In the genomic region with DNA sequence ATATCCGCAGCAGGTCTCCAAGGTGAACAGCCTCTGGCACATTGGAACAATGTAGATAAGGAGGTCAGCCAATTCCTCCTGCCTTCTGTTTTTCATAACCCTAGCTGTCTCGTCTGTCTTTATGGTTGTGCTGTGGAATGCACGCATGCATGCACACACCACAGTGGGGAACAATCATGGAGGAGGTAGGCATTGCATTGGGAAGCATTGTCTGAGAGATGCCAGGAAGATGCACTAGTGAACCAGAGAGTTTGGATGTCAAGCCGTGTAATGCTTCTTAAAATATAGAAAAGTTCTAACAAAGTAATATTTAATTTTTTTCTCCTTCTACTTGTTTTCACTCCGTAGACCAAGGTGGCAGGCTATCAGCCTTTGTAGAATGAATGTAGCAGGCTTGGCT, we compare ENCODE assay signal across 21 mouse cellular contexts. TPM values are rescaled to one million over a fixed set of nuclear protein-coding genes. Genes with fewer than 3 reads are reported as not detected.
A peak's percentile ranks its signal among the peaks of the same experiment; 100 is the strongest.
DNase-seq lines count a peak whose midpoint lies in the region; ATAC-seq and TF ChIP-seq lines count a peak whose summit lies in the region.
"Had no signal": no experiment of that assay in that cellular context is flagged by ENCODE, and none has a peak within 500 bp of the region (broad histone marks: within the 10 kb centered on the region; RNA-seq: fewer than 3 reads in every experiment).

No protein-coding gene starts in this region.

- no peaks in the 10 kb centered on the region for H3K79me2 ChIP-seq in CH12.LX (replicated peaks; ENCODE audit: control insufficient read depth, extremely low read depth, insufficient read depth, poor library complexity, severe bottlenecking)

- DNase-seq in CH12.LX (ENCODE audit: extremely low read depth), result no peak
- peak; percentile 63 for DNase-seq in G1E (ENCODE audit: low spot score)
- peak; percentile 43 for DNase-seq in forelimb bud, embryonic 11.5 days (ENCODE audit: low read depth, low spot score)
- DNase-seq in stomach, postnatal 0 days (ENCODE audit: low spot score), result no peak
- DNase-seq in ovary, postnatal 36 days (ENCODE audit: low spot score), result no peak
- no peak for DNase-seq in thymus, postnatal 10 days (ENCODE audit: low spot score in 2 of 2)
- DNase-seq: adrenal gland, adult 8-10 months; B cell, adult 2 months; cerebellum, adult 11 months; cerebellum, adult 9-10 months; cerebellum, postnatal 25 days; gastrocnemius, postnatal 10 days; heart, adult 18-20 months; heart, postnatal 10 days; heart, postnatal 4 days had no signal

- no peak overlapping the region for H3K9ac ChIP-seq in CH12.LX (ENCODE audit: insufficient read depth, low read depth)
- H3K9ac ChIP-seq in stomach, postnatal 0 days (ENCODE audit: low read length), result no peak overlapping the region
- H3K9ac ChIP-seq: embryonic facial prominence, embryonic 12.5 days; forebrain, embryonic 15.5 days; hindbrain, embryonic 12.5 days had no signal

- in situ Hi-C loops in CH12.LX (cut with MboI; ENCODE audit: low pct_ligation_motif_present, low pct_unique_long_range_greater_than_20kb, low sequenced_read_pairs), result no loop called here

- H3K36me3 ChIP-seq in CH12.LX (replicated peaks in 1 of 2; ENCODE audit: control insufficient read depth in 1 of 2, insufficient read depth in 1 of 2, low read length in 1 of 2), result peaks cover 0 to 2% of the 10 kb centered on the region in 2 experiments
- H3K36me3 ChIP-seq in G1E (replicated peaks), result peaks cover 92% of the 10 kb centered on the region
- H3K36me3 ChIP-seq in stomach, postnatal 0 days (ENCODE audit: control insufficient read depth, insufficient read depth, low read length), result no peaks in the 10 kb centered on the region
- H3K36me3 ChIP-seq: embryonic facial prominence, embryonic 12.5 days; forebrain, embryonic 15.5 days; heart, embryonic 10.5 days; hindbrain, embryonic 12.5 days had no signal

- H3K27me3 ChIP-seq in CH12.LX (replicated peaks), result no peaks in the 10 kb centered on the region
- H3K27me3 ChIP-seq in G1E (ENCODE audit: insufficient read depth, low read length), result no peaks in the 10 kb centered on the region
- H3K27me3 ChIP-seq in stomach, postnatal 0 days (ENCODE audit: control insufficient read depth, insufficient read depth, low read length), result no peaks in the 10 kb centered on the region
- H3K27me3 ChIP-seq: embryonic facial prominence, embryonic 12.5 days; forebrain, embryonic 15.5 days; hindbrain, embryonic 12.5 days had no signal

- WGBS in stomach, postnatal 0 days, result 86% methylated on average over 5 of the region's 5 CpGs

- H3K9me3 ChIP-seq in CH12.LX (replicated peaks; ENCODE audit: low read length) (no peaks in the 10 kb centered on the region), G1E (replicated peaks) (no peaks in the 10 kb centered on the region)
- no peaks in the 10 kb centered on the region for H3K9me3 ChIP-seq in stomach, postnatal 0 days (ENCODE audit: control insufficient read depth, low read length)
- H3K9me3 ChIP-seq: embryonic facial prominence, embryonic 12.5 days; forebrain, embryonic 15.5 days; heart, embryonic 10.5 days; hindbrain, embryonic 12.5 days had no signal

- peaks cover 5 to 22% of the 10 kb centered on the region in 2 experiments for H3K4me1 ChIP-seq in CH12.LX (ENCODE audit: control insufficient read depth in 1 of 2, insufficient read depth in 2 of 2)
- H3K4me1 ChIP-seq in G1E (ENCODE audit: insufficient read depth, low read depth, low read length), result peaks cover 4% of the 10 kb centered on the region; the same call in 1 of the 2 replicates
- H3K4me1 ChIP-seq in stomach, postnatal 0 days (replicated peaks; ENCODE audit: control insufficient read depth, insufficient read depth), result no peaks in the 10 kb centered on the region
- H3K4me1 ChIP-seq: embryonic facial prominence, embryonic 12.5 days; forebrain, embryonic 15.5 days had no signal

- no peak for TF ChIP-seq RAD21 in CH12.LX (IDR thresholded peaks at IDR 0.05; ENCODE audit: low read depth, low read length)

- dilution Hi-C loops in CH12.LX (cut with MboI; ENCODE audit: extremely low pct_ligation_motif_present, extremely low pct_unique_long_range_greater_than_20kb, low sequenced_read_pairs), result no loop called here

- peak overlapping the region; percentile 37 for H3K4me2 ChIP-seq in CH12.LX (ENCODE audit: insufficient read depth, low read depth, poor library complexity, severe bottlenecking)
- H3K4me2 ChIP-seq in stomach, postnatal 0 days (replicated peaks; ENCODE audit: low read depth), result no peak overlapping the region
- H3K4me2 ChIP-seq: embryonic facial prominence, embryonic 12.5 days; forebrain, embryonic 15.5 days; hindbrain, embryonic 12.5 days had no signal

- TF ChIP-seq POLR2A in CH12.LX (IDR thresholded peaks at IDR 0.05; ENCODE audit: low read depth, low read length), result no peak

- TF ChIP-seq CTCF in CH12.LX (conservative IDR thresholded peaks at IDR 0.05 in 1 of 2, IDR thresholded peaks at IDR 0.05 in 1 of 2; ENCODE audit: low read depth in 2 of 2, low read length in 2 of 2), result no peak
- no peak for TF ChIP-seq CTCF in G1E (IDR thresholded peaks at IDR 0.05; ENCODE audit: low read depth, low read length)
- no peak for TF ChIP-seq CTCF in stomach, postnatal 0 days (IDR thresholded peaks at IDR 0.05; ENCODE audit: low read depth)

- H3K4me3 ChIP-seq in CH12.LX (replicated peaks in 1 of 3; ENCODE audit: low read depth in 2 of 3, low read length in 2 of 3, poor library complexity in 1 of 3) (no peak overlapping the region), G1E (ENCODE audit: low read depth, low read length) (no peak overlapping the region)
- no peak overlapping the region for H3K4me3 ChIP-seq in stomach, postnatal 0 days (ENCODE audit: low read depth, low read length)
- H3K4me3 ChIP-seq: embryonic facial prominence, embryonic 12.5 days; forebrain, embryonic 15.5 days; heart, embryonic 10.5 days; hindbrain, embryonic 12.5 days had no signal

- TF ChIP-seq EP300 in CH12.LX (IDR thresholded peaks at IDR 0.05; ENCODE audit: low read length), result no peak
- TF ChIP-seq EP300 in stomach, postnatal 0 days (optimal IDR thresholded peaks at IDR 0.05), result no peak

- no peak overlapping the region for H3K27ac ChIP-seq in CH12.LX (ENCODE audit: insufficient read depth, low read depth)
- H3K27ac ChIP-seq in stomach, postnatal 0 days (replicated peaks), result no peak overlapping the region
- H3K27ac ChIP-seq: embryonic facial prominence, embryonic 12.5 days; forebrain, embryonic 15.5 days; heart, embryonic 10.5 days; hindbrain, embryonic 12.5 days had no signal

- ATAC-seq in G1E (ENCODE audit: extremely low read depth, insufficient number of reproducible peaks, low FRiP score, poor library complexity, severe bottlenecking), result peak; percentile 57
- no peak for ATAC-seq in stomach, postnatal 0 days (ENCODE audit: low FRiP score, low TSS enrichment)
- ATAC-seq: forebrain, embryonic 15.5 days; hindbrain, postnatal 0 days had no signal

TF ChIP-seq in CH12.LX, 34 proteins besides CTCF, POLR2A, EP300 and RAD21:
- TF ChIP-seq JUN (IDR thresholded peaks at IDR 0.05; ENCODE audit: insufficient read depth, low read depth, low read length) (no peak), IRF4 (IDR thresholded peaks at IDR 0.05; ENCODE audit: low read depth, low read length) (no peak), PAX5 (IDR thresholded peaks at IDR 0.05; ENCODE audit: low read length) (no peak), ETS1 (conservative IDR thresholded peaks at IDR 0.05; ENCODE audit: low read depth, low read length) (no peak), CHD1 (IDR thresholded peaks at IDR 0.05; ENCODE audit: low read depth, low read length) (no peak), MAX (IDR thresholded peaks at IDR 0.05; ENCODE audit: low read length) (no peak), MAFK (IDR thresholded peaks at IDR 0.05; ENCODE audit: insufficient replicate concordance, low read length) (no peak), CHD2 (IDR thresholded peaks at IDR 0.05; ENCODE audit: low read length) (no peak), MXI1 (IDR thresholded peaks at IDR 0.05; ENCODE audit: low read depth, low read length) (no peak), E2F4 (IDR thresholded peaks at IDR 0.05; ENCODE audit: insufficient replicate concordance, low read depth, low read length) (no peak)

RNA-seq across cellular contexts. Expression of a gene that starts 20.1 kb away (rescaled TPM):
- total RNA-seq in CH12.LX (2012; rRNA removed) (207 and 210 TPM in 2 replicates), CH12.LX (2014; rRNA removed) (140 and 142 TPM in 2 replicates), G1E (2014; fragmentation: Nextera tagmentation) (143 and 157 TPM in 2 replicates), G1E (2017) (152 and 170 TPM in 2 replicates)
- polyA plus RNA-seq in CH12.LX (2012; ENCODE audit: insufficient read length, low read depth) (152 and 203 TPM in 2 replicates), G1E (2012) (439 and 593 TPM in 2 replicates)
- 255 and 270 TPM in 2 replicates for polyA plus RNA-seq in stomach, postnatal 0 days (2015; fragmentation: Nextera tagmentation; extraction: Ambion mirVana)

RNA-seq across cellular contexts. Expression of a gene that starts 25.0 kb away (rescaled TPM):
- total RNA-seq in CH12.LX (2012; rRNA removed), result 16.8 and 20.7 TPM in 2 replicates
- total RNA-seq in CH12.LX (2014; rRNA removed), result 18.5 and 20.5 TPM in 2 replicates
- polyA plus RNA-seq in CH12.LX (2012; ENCODE audit: insufficient read length, low read depth), result 39.0 and 39.6 TPM in 2 replicates
- total RNA-seq in G1E (2014; fragmentation: Nextera tagmentation), result 10.5 and 16.6 TPM in 2 replicates
- total RNA-seq in G1E (2017), result 5.6 and 6.1 TPM in 2 replicates
- 3.9 and 6.5 TPM in 2 replicates for polyA plus RNA-seq in G1E (2012)
- polyA plus RNA-seq in stomach, postnatal 0 days (2015; fragmentation: Nextera tagmentation; extraction: Ambion mirVana), result 26.1 and 28.4 TPM in 2 replicates

RNA-seq across cellular contexts. Expression of a gene that starts 33.5 kb away (rescaled TPM):
- 0.25 TPM in 2 replicates for total RNA-seq in CH12.LX (2012; rRNA removed)
- total RNA-seq in CH12.LX (2014; rRNA removed), result 0.24 TPM in 1 of 2 replicates, not detected in the other
- 0.29 and 0.35 TPM in 2 replicates for polyA plus RNA-seq in CH12.LX (2012; ENCODE audit: insufficient read length, low read depth)
- 1.6 TPM in 1 of 2 replicates, not detected in the other for total RNA-seq in G1E (2014; fragmentation: Nextera tagmentation)
- 0.05 TPM in 1 of 2 replicates, not detected in the other for total RNA-seq in G1E (2017)
- 0.08 and 0.13 TPM in 2 replicates for polyA plus RNA-seq in G1E (2012)
- 5.1 and 6.8 TPM in 2 replicates for polyA plus RNA-seq in stomach, postnatal 0 days (2015; fragmentation: Nextera tagmentation; extraction: Ambion mirVana)
- total RNA-seq: hindbrain, postnatal 0 days had no signal
- polyA plus RNA-seq: forebrain, embryonic 11.5 days had no signal

RNA-seq across cellular contexts. Expression of a gene that starts 49.9 kb away (rescaled TPM):
- total RNA-seq in CH12.LX (2012; rRNA removed) (0.72 TPM in 1 of 2 replicates, not detected in the other), CH12.LX (2014; rRNA removed) (not detected in 2 replicates), G1E (2014; fragmentation: Nextera tagmentation) (not detected in 2 replicates), G1E (2017) (0.23 and 0.38 TPM in 2 replicates)
- polyA plus RNA-seq in CH12.LX (2012; ENCODE audit: insufficient read length, low read depth) (not detected in 2 replicates), G1E (2012) (not detected in 2 replicates)
- 2.9 and 3.5 TPM in 2 replicates for polyA plus RNA-seq in stomach, postnatal 0 days (2015; fragmentation: Nextera tagmentation; extraction: Ambion mirVana)
- total RNA-seq: heart, adult 18-20 months had no signal

RNA-seq across cellular contexts. Expression of a gene that starts 53.9 kb away (rescaled TPM):
- total RNA-seq in CH12.LX (2012; rRNA removed) (38.2 and 45.2 TPM in 2 replicates), CH12.LX (2014; rRNA removed) (8.8 and 9.9 TPM in 2 replicates), G1E (2014; fragmentation: Nextera tagmentation) (21.4 and 39.8 TPM in 2 replicates), G1E (2017) (19.7 and 20.7 TPM in 2 replicates)
- polyA plus RNA-seq in CH12.LX (2012; ENCODE audit: insufficient read length, low read depth) (22.2 and 23.6 TPM in 2 replicates), G1E (2012) (33.1 and 33.9 TPM in 2 replicates)
- 16.4 and 17.2 TPM in 2 replicates for polyA plus RNA-seq in stomach, postnatal 0 days (2015; fragmentation: Nextera tagmentation; extraction: Ambion mirVana)

Comparison
In these comparisons a context has a peak if more than half of its experiments do, and no peak if none do; other contexts are left out.
1. DNase-seq: peak in G1E (single experiment) and forelimb bud, embryonic 11.5 days (single experiment); none in CH12.LX (single experiment), stomach, postnatal 0 days (single experiment), ovary, postnatal 36 days (single experiment) and thymus, postnatal 10 days (0 of 2).